Mouse (Mus musculus): ENCODE measurements at regions not wholly inside any gene's neighbourhood (a gene's known extent, or its start where the extent isn't known, plus 50 kb on each side); places are given as distances from the start of the nearest gene placed in this dataset.

GRCm38 (mm10) chr14:58470678-58471077 lies 400.3 kb downstream of the Fgf9 start:
- no peak for TF ChIP-seq CTCF (IDR thresholded peaks at IDR 0.05; ENCODE audit: control insufficient read depth, insufficient read depth, insufficient read length)
- TF ChIP-seq MAX (IDR thresholded peaks at IDR 0.05): no peak
- TF ChIP-seq MYOG (IDR thresholded peaks at IDR 0.05; ENCODE audit: control insufficient read depth, extremely low read depth, insufficient read length): no peak

Measured in C2C12 (cell line).